Mouse (Mus musculus) hindbrain, postnatal 0 days (tissue): Measurements from ENCODE around the gene Creld2. TPM values are rescaled to one million over a fixed set of nuclear protein-coding genes. Genes with fewer than 3 reads are reported as not detected.

Experiments
- ATAC-seq: fragments of 200-750 bp; cut with Nextera tagmentation; 2 replicates; pipeline ENCODE4 v1.8.0; 2017; ENCODE audit warnings: mild to moderate bottlenecking, moderate TSS enrichment, moderate library complexity
- DNase-seq: peaks from one replicate; pipeline ENCODE4 v3.0.0-alpha.2; 2015; ENCODE audit warnings: low spot score
- H3K27ac ChIP-seq: fragments of 300-500 bp; sonication (generic); 2 replicates; pipeline ENCODE4 v1.5.1; 2014; ENCODE audit warnings: mild to moderate bottlenecking
- H3K27me3 ChIP-seq: fragments of 300-500 bp; sonication (generic); 2 replicates; pipeline ENCODE4 v1.6.1; 2014; ENCODE audit warnings: low read length, mixed read lengths; ENCODE audit not compliant: insufficient read depth
- H3K36me3 ChIP-seq: fragments of 300-500 bp; sonication (generic); 2 replicates; pipeline ENCODE4 v1.6.1; 2014; ENCODE audit warnings: low read length, mixed read lengths; ENCODE audit not compliant: insufficient read depth
- H3K4me1 ChIP-seq: fragments of 300-500 bp; sonication (generic); 2 replicates; pipeline ENCODE4 v1.6.1; 2014; ENCODE audit warnings: antibody characterized with exemption, low read length, mixed read lengths; ENCODE audit not compliant: insufficient read depth
- H3K4me2 ChIP-seq: fragments of 300-500 bp; sonication (generic); 2 replicates; pipeline ENCODE4 v1.6.1; 2014; ENCODE audit warnings: low read depth, mild to moderate bottlenecking, low read length, moderate library complexity, mixed read lengths
- H3K4me3 ChIP-seq: fragments of 300-500 bp; sonication (generic); 2 replicates; pipeline ENCODE4 v1.5.1; 2014; ENCODE audit warnings: low read length
- H3K9ac ChIP-seq: fragments of 300-500 bp; sonication (generic); replicated peaks from 2 replicates; pipeline ENCODE4 v1.6.1; 2014; ENCODE audit warnings: mild to moderate bottlenecking, low read length, moderate library complexity, mixed read lengths
- H3K9me3 ChIP-seq: fragments of 300-500 bp; sonication (generic); 2 replicates; pipeline ENCODE4 v1.6.1; 2016; ENCODE audit warnings: low read length, mixed read lengths
- CTCF ChIP-seq: IDR thresholded peaks from 2 replicates; pipeline ENCODE4 v1.5.1; 2016; ENCODE audit warnings: antibody characterized with exemption, control low read depth, low read depth
- WGBS: fragments of 180-500 bp; shearing (Covaris S2); extraction: QIAGEN DNeasy Blood & Tissue Kit; methylation state at CpG from one replicate; pipeline ENCODE4 v1.1.7; 2014; 5-methylcytosine and 5-hydroxymethylcytosine counted together
- polyA plus RNA-seq: library from polyadenylated mRNA; unstranded; fragments of >200 nt; fragmentation: Nextera tagmentation; extraction: Ambion mirVana; gene quantifications from 2 replicates; pipeline ENCODE4 v1.2.1, GENCODE M21; 2015
- total RNA-seq: library from RNA; depleted of rRNA; stranded (reverse); fragments of >200 nt; gene quantifications from 2 replicates; pipeline ENCODE4 v1.2.3, GENCODE M21; 2014

The Creld2 gene
- total and polyA plus RNA-seq, 2 experiments from 2014 or later = 18.9 to 40.1 TPM

GRCm38 (mm10) chr15:88859206-88859970 is 39.9 kb downstream of the Creld2 start:
- peaks cover under 1% of the 10 kb centered on the region; the same call in 1 of the 2 replicates for H3K36me3 ChIP-seq
- 74% methylated on average over 8 of the region's 8 CpGs for WGBS

GRCm38 (mm10) chr15:88860781-88861180 is 41.3 kb downstream of the Creld2 start:
- DNase-seq (no peak), ATAC-seq (no peak)
- H3K9ac ChIP-seq = no peak overlapping the region
- H3K36me3 ChIP-seq = peaks cover 14% of the 10 kb centered on the region
- H3K4me1 ChIP-seq = peaks cover 22% of the 10 kb centered on the region
- WGBS = 94% methylated on average over 3 of the region's 3 CpGs
- no peaks in the 10 kb centered on the region for H3K9me3 ChIP-seq
- no peak overlapping the region for H3K4me2 ChIP-seq
- TF ChIP-seq CTCF = no peak
- H3K4me3 ChIP-seq = no peak overlapping the region
- H3K27me3 ChIP-seq = no peaks in the 10 kb centered on the region
- H3K27ac ChIP-seq = no peak overlapping the region

More at GRCm38 (mm10) chr15:88859206-88859970, 39.9 kb downstream of the Creld2 start:
- Histone ChIP-seq H3K9me3 (no peaks in the 10 kb centered on the region), H3K4me2 (no peak overlapping the region), H3K27ac (no peak overlapping the region), H3K27me3 (no peaks in the 10 kb centered on the region), H3K4me1 (peaks cover 14% of the 10 kb centered on the region), H3K9ac (no peak overlapping the region), H3K4me3 (no peak overlapping the region)
- DNase-seq = no peak
- no peak for TF ChIP-seq CTCF
- no peak for ATAC-seq

GRCm38 (mm10) chr15:88861772-88862622 is 42.6 kb downstream of the Creld2 start, which contains the start of gene Pim3:
Gene Pim3 (plus strand): TSS chr15:88862186.
- Histone ChIP-seq H3K4me3 (peak within 1 kb of the TSS; percentile 82), H3K9me3 (no peaks in the 10 kb centered on the region), H3K27me3 (no peaks in the 10 kb centered on the region), H3K36me3 (peaks cover 24% of the 10 kb centered on the region), H3K4me1 (peaks cover 22% of the 10 kb centered on the region), H3K4me2 (peak within 1 kb of the TSS; percentile 76), H3K9ac (peak within 1 kb of the TSS; percentile 81), H3K27ac (peak within 1 kb of the TSS; percentile 97)
- WGBS = under 1% methylated on average over 107 of the region's 107 CpGs
- DNase-seq = peak; percentile 100
- peak; percentile 89 for ATAC-seq
- no peak for TF ChIP-seq CTCF

GRCm38 (mm10) chr15:88862881-88863694 is 43.6 kb downstream of the Creld2 start:
- Histone ChIP-seq H3K27ac (peak overlapping the region; percentile 97), H3K9ac (peak overlapping the region; percentile 81), H3K36me3 (peaks cover 24% of the 10 kb centered on the region), H3K27me3 (no peaks in the 10 kb centered on the region), H3K4me1 (peaks cover 20% of the 10 kb centered on the region), H3K4me2 (peak overlapping the region; percentile 76), H3K9me3 (no peaks in the 10 kb centered on the region), H3K4me3 (peak overlapping the region; percentile 82)
- DNase-seq (peak; percentile 53), ATAC-seq (no peak; the same call in 1 of the 2 replicates)
- no peak; the same call in 1 of the 2 replicates for TF ChIP-seq CTCF
- under 1% methylated on average over 83 of the region's 98 CpGs for WGBS

GRCm38 (mm10) chr15:88863695-88864231 is 44.3 kb downstream of the Creld2 start:
- ATAC-seq = peak; percentile 79
- TF ChIP-seq CTCF = no peak

More at GRCm38 (mm10) chr15:88863695-88864231, 44.3 kb downstream of the Creld2 start:
- peak overlapping the region; percentile 97 for H3K27ac ChIP-seq
- no peaks in the 10 kb centered on the region for H3K9me3 ChIP-seq
- under 1% methylated on average over 26 of the region's 39 CpGs for WGBS
- H3K36me3 ChIP-seq = peaks cover 24% of the 10 kb centered on the region
- DNase-seq = peak; percentile 92
- H3K4me2 ChIP-seq = peak overlapping the region; percentile 76
- H3K27me3 ChIP-seq = no peaks in the 10 kb centered on the region
- H3K4me3 ChIP-seq = peak overlapping the region; percentile 82
- peaks cover 18% of the 10 kb centered on the region for H3K4me1 ChIP-seq
- peak overlapping the region; percentile 81 for H3K9ac ChIP-seq
